Mouse (Mus musculus) megakaryocyte-erythroid progenitor cell, adult 5 weeks (primary cell): Measurements from ENCODE around the gene Fbll1. TPM values are rescaled to one million over a fixed set of nuclear protein-coding genes. Genes with fewer than 3 reads are reported as not detected.

Source experiments
- polyA plus RNA-seq: library from polyadenylated mRNA; stranded (reverse); fragments of >175 nt; gene quantifications from 2 replicates; pipeline ENCODE4 v1.2.3, GENCODE M21; 2012

The Fbll1 gene
- not detected in 2 replicates for polyA plus RNA-seq

DNA sequence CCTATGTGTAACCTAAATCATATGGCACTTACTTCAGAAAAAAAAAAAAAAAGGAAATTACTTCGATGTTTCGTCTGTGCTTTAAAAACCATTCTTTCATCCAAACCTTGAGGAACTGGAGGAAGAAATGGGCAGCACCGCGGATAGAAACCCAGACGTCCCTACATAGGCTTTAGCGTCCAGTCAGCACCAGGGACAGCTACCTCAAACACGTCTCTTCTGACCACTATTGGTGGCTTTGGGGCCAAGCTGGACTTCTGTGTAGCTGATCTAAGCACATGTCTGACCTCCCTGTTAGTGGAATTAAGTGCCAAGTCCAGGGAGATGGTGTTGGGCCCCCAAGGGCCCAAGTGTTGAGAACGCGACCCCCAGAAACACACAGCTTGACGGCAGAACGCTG, at the start of gene Fbll1:
Fbll1 (minus strand) TSS at position 11 of the 400 bp plus-strand sequence.

DNA sequence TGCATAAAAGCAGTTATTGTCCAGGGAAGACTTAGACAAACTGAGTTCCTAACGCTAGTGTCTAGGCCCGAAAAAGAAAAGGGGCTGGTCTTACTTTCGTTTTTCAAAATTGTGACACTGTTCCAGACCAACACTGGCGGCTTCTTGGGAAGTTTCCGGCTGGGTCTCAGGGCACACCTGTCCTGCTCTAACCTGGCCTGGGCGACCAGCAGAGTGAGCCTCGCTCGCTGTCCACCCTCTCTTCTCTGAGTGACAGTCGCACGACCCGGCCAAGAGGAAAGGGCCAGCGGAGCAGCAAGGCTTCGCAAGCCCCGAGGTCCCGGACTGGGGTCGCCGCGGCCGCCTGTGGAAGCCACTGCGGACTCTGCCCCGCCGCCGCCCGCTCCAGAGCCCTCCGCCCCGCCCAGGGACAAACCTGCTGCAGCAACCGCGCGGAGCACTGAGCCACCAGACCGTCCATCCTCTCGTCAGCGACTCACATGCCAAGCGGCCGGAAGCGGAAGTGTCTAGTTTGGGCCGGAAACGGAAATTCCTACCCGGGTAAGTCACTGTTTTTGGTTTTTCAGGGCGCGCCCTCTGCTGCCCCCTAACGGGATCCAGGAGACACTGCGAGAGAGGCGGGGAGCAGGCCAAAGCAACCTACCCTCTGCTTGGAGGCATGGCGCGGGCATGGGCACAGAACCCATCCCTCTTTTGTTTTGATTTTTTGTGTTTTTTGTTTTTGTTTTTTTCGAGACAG, 35.5 kb upstream of the Fbll1 start, which contains the start of gene Rars:
Rars (minus strand) TSS at position 485 of the 739 bp plus-strand sequence.

DNA sequence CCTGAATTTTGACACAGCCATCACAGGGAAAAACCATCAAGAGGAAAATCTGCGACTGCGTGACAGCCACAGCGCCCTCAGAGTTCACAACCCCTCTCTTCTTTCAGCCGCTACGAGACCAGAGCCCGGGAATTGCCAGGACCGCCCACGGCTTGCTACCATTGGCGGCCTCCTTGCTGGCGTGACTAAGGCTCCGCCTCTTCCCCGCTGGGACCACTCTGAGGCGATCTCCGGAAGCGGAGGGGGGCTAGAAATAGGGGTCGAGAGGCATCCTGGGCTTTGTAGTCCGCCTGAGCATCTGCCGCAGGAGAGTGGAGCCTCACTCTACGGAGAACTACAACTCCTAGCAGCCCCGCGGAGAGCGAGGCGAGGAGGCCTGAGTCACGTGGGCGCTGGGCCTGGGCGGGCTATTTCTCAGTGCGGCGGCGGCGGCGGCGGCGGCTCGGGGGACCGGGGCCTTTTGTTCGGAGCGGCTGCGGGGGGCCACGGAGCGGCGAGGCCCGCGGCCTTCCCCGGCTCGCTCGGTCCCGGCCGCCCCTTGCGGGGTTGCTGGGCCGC, 29.4 kb downstream of the Fbll1 start, which contains the start of gene Pank3:
Pank3 (plus strand) TSS at position 297 of the 558 bp plus-strand sequence.

Other genes starting within 250 kb of the Fbll1 start
- gene Pank3, start 29.4 kb downstream of the Fbll1 start, polyA plus RNA-seq, result 1.7 and 2.4 TPM in 2 replicates
- 5.6 and 7.4 TPM in 2 replicates for gene Rars, start 35.6 kb upstream of the Fbll1 start, polyA plus RNA-seq
- 0.02 TPM in 1 of 2 replicates, not detected in the other for gene Wwc1, start 181.6 kb upstream of the Fbll1 start, polyA plus RNA-seq